Mouse (Mus musculus): ENCODE measurements at regions not wholly inside any gene's neighbourhood (a gene's known extent, or its start where the extent isn't known, plus 50 kb on each side); places are given as distances from the start of the nearest gene placed in this dataset.

DNA sequence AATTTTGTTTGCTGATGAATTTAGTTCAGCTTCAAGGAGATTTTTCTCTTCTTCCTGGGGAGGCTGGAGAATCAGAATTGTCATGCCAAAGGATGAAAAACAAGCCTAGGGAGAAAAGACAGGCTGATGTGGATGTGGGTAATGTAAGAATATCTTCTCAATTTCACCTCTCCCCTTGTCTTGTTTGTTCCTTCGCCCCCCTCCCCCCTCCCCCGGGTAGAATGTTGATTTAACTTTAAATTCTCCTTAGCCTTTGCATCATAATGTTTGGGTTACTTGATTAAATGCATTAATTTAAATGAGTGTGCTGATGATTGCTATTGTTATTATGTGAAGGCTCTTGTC is 124.1 kb downstream of the Lca5 start:
- Histone ChIP-seq H3K36me3 (ENCODE audit: insufficient read depth, low read length) (no peaks in the 10 kb centered on the region), H3K27ac (no peak overlapping the region), H3K9ac (ENCODE audit: low read depth, low read length) (no peak overlapping the region), H3K4me2 (ENCODE audit: low read length) (no peak overlapping the region), H3K9me3 (replicated peaks; ENCODE audit: low read length) (no peaks in the 10 kb centered on the region), H3K4me1 (replicated peaks; ENCODE audit: insufficient read depth, low read length) (no peaks in the 10 kb centered on the region), H3K27me3 (ENCODE audit: insufficient read depth, low read length) (no peaks in the 10 kb centered on the region), H3K4me3 (replicated peaks; ENCODE audit: low read depth, low read length) (no peak overlapping the region)
- TF ChIP-seq CTCF (IDR thresholded peaks at IDR 0.05; ENCODE audit: low read depth), result no peak
- no peak for DNase-seq (ENCODE audit: low spot score)
- WGBS, result 23% methylated on average over 2 of the region's 2 CpGs
- no peak for ATAC-seq (replicated peaks; ENCODE audit: low FRiP score, low read depth)

DNA sequence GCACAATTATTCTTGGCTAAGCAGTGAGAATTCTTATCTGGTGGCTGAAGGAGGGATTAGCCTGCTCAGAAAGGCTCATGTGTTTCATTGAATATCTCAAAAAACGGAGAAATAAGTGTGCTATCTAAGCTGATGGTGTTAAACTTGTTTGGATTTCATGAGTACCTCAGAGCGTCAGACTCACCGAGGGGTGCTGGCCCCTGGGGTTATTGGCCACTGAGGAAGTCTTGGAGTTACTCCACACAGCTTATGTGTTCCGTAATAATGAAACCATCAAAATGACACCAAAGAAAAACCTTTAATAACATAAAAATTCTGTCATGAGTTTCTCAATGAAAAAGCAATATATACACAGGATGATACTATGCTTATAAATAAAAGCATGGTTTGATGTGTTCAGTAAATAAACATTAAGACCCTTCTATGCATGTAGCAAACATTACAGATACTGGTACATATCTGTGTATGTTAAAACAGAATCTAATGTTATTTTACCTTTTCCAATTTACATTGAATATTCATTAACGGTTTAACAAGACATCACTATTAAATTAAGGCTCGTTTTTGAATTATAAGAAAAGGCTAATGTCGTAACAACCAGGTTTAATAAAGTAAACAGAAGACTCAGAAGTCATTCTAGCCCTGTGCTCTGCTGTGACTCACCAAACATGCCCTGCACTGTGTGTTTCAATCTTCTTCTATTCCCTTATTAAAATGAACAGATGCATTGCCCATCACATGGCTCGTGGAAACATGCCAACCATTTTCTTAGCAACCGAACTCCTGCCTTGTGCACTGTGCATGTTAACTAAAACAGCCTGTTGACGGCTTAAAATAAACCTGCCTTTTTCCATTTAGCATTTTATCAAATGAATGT is 124.7 kb downstream of the Lca5 start:
- Histone ChIP-seq H3K9ac (ENCODE audit: low read depth, low read length) (no peak overlapping the region), H3K4me3 (replicated peaks; ENCODE audit: low read depth, low read length) (no peak overlapping the region), H3K4me1 (replicated peaks; ENCODE audit: insufficient read depth, low read length) (no peaks in the 10 kb centered on the region), H3K4me2 (ENCODE audit: low read length) (no peak overlapping the region), H3K27ac (no peak overlapping the region), H3K27me3 (ENCODE audit: insufficient read depth, low read length) (no peaks in the 10 kb centered on the region), H3K36me3 (ENCODE audit: insufficient read depth, low read length) (no peaks in the 10 kb centered on the region), H3K9me3 (replicated peaks; ENCODE audit: low read length) (no peaks in the 10 kb centered on the region)
- no peak for TF ChIP-seq CTCF (IDR thresholded peaks at IDR 0.05; ENCODE audit: low read depth)
- WGBS, result 57% methylated on average over 10 of the region's 10 CpGs
- DNase-seq (ENCODE audit: low spot score), result peak; percentile 33
- ATAC-seq (replicated peaks; ENCODE audit: low FRiP score, low read depth), result no peak

DNA sequence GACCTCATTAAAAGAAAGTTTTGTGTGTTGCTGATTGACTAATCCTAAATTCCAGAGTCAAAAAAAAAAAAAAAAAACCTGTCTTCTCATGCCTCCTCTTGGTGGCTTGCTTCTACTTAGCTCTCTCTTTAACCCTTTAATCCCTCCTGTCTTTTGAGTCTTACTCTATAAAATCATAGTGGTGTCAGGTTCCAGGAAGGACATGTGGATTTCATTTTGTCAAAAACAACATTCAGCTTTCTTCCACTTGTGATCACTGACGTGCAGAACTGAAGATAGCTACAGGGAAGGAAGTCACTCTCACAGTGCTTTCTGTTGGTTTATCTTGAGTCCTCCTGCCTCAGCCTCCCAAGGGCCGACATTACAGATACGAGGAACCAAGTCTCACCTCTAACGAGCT is 132.2 kb downstream of the Lca5 start:
- 72% methylated on average over 4 of the region's 4 CpGs for WGBS
- Histone ChIP-seq H3K9me3 (replicated peaks; ENCODE audit: low read length) (no peaks in the 10 kb centered on the region), H3K4me1 (replicated peaks; ENCODE audit: insufficient read depth, low read length) (no peaks in the 10 kb centered on the region; the same call in 1 of the 2 replicates), H3K4me2 (ENCODE audit: low read length) (no peak overlapping the region), H3K27me3 (ENCODE audit: insufficient read depth, low read length) (no peaks in the 10 kb centered on the region), H3K4me3 (replicated peaks; ENCODE audit: low read depth, low read length) (no peak overlapping the region), H3K36me3 (ENCODE audit: insufficient read depth, low read length) (no peaks in the 10 kb centered on the region), H3K9ac (ENCODE audit: low read depth, low read length) (no peak overlapping the region), H3K27ac (no peak overlapping the region)
- no peak for TF ChIP-seq CTCF (IDR thresholded peaks at IDR 0.05; ENCODE audit: low read depth)
- no peak for ATAC-seq (replicated peaks; ENCODE audit: low FRiP score, low read depth)
- no peak for DNase-seq (ENCODE audit: low spot score)

DNA sequence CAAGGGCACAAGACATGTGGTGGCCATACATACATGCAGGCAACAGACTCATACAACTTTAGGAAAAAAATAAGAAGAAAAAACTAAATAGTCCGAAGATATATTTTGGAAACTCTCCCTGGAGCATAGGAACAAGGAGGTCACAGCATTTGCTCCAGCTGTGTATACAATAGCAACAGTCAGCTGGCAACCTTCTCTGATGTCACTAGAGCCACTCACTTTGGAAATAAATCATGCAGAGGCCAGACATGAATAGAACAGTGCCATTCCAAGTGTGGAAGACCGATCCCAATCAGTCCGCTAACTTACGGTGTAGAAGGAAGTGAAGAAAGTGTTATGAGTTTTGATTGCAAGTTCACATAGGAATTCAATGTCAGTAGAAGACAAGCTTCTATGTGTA is 132.8 kb downstream of the Lca5 start:
- H3K9ac ChIP-seq (ENCODE audit: low read depth, low read length), result no peak overlapping the region
- no peaks in the 10 kb centered on the region for H3K36me3 ChIP-seq (ENCODE audit: insufficient read depth, low read length)
- H3K9me3 ChIP-seq (replicated peaks; ENCODE audit: low read length), result no peaks in the 10 kb centered on the region
- H3K27ac ChIP-seq, result no peak overlapping the region
- no peaks in the 10 kb centered on the region; the same call in 1 of the 2 replicates for H3K4me1 ChIP-seq (replicated peaks; ENCODE audit: insufficient read depth, low read length)
- peak; percentile 56 for DNase-seq (ENCODE audit: low spot score)
- no peaks in the 10 kb centered on the region for H3K27me3 ChIP-seq (ENCODE audit: insufficient read depth, low read length)
- H3K4me3 ChIP-seq (replicated peaks; ENCODE audit: low read depth, low read length), result no peak overlapping the region
- ATAC-seq (replicated peaks; ENCODE audit: low FRiP score, low read depth), result no peak; the same call in 1 of the 2 replicates
- H3K4me2 ChIP-seq (ENCODE audit: low read length), result no peak overlapping the region; the same call in 1 of the 2 replicates
- no peak for TF ChIP-seq CTCF (IDR thresholded peaks at IDR 0.05; ENCODE audit: low read depth)
- 33% methylated on average over 4 of the region's 4 CpGs for WGBS

DNA sequence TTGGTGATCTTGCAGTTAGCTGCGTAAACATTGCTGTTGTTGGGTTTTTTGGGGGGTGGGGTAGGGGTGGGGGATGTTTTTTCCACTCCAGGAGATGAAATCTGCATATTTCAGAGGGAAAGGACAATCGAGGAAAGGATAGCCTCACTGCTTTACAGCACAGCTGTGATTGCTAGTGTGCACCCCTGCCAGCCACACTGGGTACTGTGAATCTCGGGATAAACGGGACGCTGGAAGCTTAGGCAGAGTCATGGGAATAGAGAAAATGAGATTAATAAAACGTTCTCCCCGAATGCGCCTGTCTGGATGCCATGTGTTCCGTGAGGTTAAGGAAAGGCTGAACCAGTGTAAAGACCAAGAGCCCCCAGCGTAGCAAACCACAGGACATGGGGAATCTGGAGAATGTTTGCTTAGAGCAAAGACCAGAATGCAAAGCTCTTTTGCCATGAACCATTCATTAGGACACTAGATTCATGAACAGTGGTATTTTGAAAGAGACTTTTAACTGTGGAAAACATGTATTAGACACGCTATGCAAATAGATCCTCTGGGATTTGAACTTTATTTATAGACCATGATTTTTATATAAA is 133.5 kb downstream of the Lca5 start:
- Histone ChIP-seq H3K36me3 (ENCODE audit: insufficient read depth, low read length) (no peaks in the 10 kb centered on the region), H3K4me3 (replicated peaks; ENCODE audit: low read depth, low read length) (no peak overlapping the region), H3K4me1 (replicated peaks; ENCODE audit: insufficient read depth, low read length) (no peaks in the 10 kb centered on the region; the same call in 1 of the 2 replicates), H3K27ac (no peak overlapping the region), H3K9ac (ENCODE audit: low read depth, low read length) (no peak overlapping the region), H3K4me2 (ENCODE audit: low read length) (no peak overlapping the region), H3K27me3 (ENCODE audit: insufficient read depth, low read length) (no peaks in the 10 kb centered on the region), H3K9me3 (replicated peaks; ENCODE audit: low read length) (no peaks in the 10 kb centered on the region)
- ATAC-seq (replicated peaks; ENCODE audit: low FRiP score, low read depth) (no peak), DNase-seq (ENCODE audit: low spot score) (peak; percentile 60)
- TF ChIP-seq CTCF (IDR thresholded peaks at IDR 0.05; ENCODE audit: low read depth), result no peak
- WGBS, result 70% methylated on average over 11 of the region's 11 CpGs

DNA sequence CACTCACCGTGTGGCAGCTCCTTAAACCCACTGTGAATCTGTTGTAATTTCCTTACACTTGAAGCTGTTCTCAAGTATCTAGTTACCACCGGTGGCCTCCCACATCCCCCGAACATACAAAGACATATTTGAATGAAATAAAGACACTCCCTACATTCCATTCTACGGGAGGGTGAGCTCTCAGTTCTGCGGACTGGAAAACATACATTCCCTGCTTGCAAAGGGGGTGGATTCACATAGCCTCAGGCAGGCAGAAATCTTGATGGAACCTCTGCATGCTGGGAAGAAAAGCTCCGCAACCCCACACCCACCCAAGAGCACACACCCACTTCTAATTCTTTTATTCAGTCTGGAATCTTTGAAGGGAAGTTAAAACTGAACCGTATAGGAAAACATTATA is 136.0 kb downstream of the Lca5 start:
- ATAC-seq (replicated peaks; ENCODE audit: low FRiP score, low read depth) (peak; percentile 25; the same call in 1 of the 2 replicates), DNase-seq (ENCODE audit: low spot score) (peak; percentile 71)
- Histone ChIP-seq H3K4me3 (replicated peaks; ENCODE audit: low read depth, low read length) (no peak overlapping the region), H3K27ac (no peak overlapping the region), H3K4me1 (replicated peaks; ENCODE audit: insufficient read depth, low read length) (no peaks in the 10 kb centered on the region; the same call in 1 of the 2 replicates), H3K36me3 (ENCODE audit: insufficient read depth, low read length) (no peaks in the 10 kb centered on the region), H3K4me2 (ENCODE audit: low read length) (no peak overlapping the region), H3K27me3 (ENCODE audit: insufficient read depth, low read length) (no peaks in the 10 kb centered on the region), H3K9me3 (replicated peaks; ENCODE audit: low read length) (no peaks in the 10 kb centered on the region), H3K9ac (ENCODE audit: low read depth, low read length) (no peak overlapping the region)
- 19% methylated on average over 7 of the region's 7 CpGs for WGBS
- no peak for TF ChIP-seq CTCF (IDR thresholded peaks at IDR 0.05; ENCODE audit: low read depth)
